Mouse (Mus musculus) erythroblast, embryonic 14.5 days (primary cell): Measurements from ENCODE around the gene Med25.

Source experiments
- GATA1 ChIP-seq: IDR thresholded peaks from 2 replicates; pipeline ENCODE4 v1.6.1; 2012; ENCODE audit warnings: low read length, inconsistent platforms, mixed read lengths
- TAL1 ChIP-seq: IDR thresholded peaks from 3 replicates; pipeline ENCODE4 v1.6.1; 2012; ENCODE audit warnings: low read length, inconsistent platforms, mixed read lengths

DNA sequence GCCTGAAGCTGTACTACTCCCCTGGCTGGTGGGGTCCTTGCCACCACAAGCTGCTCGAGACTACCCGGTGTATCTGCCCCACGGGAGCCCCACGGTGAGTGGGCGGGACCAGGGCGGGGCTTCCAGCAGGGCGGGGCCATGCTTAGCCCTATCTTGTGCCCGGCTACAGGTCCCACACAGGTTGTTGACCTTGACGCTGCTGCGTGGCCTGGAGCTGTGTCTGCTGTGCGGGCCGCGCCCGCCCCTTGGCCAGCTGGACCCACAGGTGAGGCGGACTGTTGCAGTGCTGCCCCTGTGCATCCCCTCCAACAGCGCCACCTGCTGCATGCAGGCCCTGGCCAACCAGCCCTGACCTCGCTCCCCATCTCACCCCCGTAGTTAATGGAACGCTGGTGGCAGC is 6.1 kb upstream of the Med25 start:
- TF ChIP-seq GATA1 (no peak), TAL1 (no peak)
